Mouse (Mus musculus) mature B cell (primary cell): Measurements from ENCODE around the gene Zfp36l2.

ENCODE experiments used
- in situ Hi-C: fragments of 300-500 bp; cut with MboI; formaldehyde crosslinking; loops from 2 replicates; pipeline ENCODE4 v1.14.3; 2019

The Zfp36l2 gene

DNA sequence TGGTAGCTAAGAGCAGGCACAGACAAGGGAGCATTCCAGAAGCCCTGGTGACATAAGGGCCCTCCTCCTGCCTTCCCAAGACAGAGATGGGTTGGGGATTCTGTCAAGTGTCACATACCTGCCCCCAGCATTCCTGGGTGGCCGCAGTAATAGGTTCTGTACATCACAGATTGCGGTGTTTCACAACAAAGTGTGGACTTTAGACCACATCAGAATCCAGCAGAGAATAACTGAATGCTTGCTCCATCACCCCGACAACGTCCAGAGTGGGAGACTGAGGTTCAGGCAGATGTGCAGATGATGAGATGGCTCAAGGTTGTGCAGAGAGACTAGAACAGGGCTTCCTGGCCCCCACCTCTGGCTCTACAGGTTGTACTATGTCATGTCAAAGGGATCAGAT, 51.5 kb downstream of the Zfp36l2 start:
- in situ Hi-C loops = no loop called here

DNA sequence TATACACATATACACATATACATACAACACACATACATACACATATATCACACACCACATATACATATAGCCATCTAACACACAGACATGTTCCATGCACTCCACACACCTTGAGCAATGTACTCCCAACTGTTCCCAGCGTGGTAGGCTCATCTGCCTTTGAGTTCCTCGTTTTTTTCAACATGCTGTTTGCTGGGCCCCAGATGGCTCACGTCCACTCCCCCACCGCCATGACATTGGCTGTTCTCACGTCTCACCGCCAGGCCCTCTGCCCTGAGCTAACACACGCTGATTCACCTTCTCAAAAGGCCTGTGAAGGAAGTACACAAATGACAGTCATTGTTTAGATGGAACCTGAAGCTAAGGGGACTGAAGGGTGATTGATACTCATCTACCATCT, 52.5 kb downstream of the Zfp36l2 start:
- in situ Hi-C loops = no loop called here
